Comparison of ENCODE assay signal across 8 mouse cellular contexts in the genomic region with DNA sequence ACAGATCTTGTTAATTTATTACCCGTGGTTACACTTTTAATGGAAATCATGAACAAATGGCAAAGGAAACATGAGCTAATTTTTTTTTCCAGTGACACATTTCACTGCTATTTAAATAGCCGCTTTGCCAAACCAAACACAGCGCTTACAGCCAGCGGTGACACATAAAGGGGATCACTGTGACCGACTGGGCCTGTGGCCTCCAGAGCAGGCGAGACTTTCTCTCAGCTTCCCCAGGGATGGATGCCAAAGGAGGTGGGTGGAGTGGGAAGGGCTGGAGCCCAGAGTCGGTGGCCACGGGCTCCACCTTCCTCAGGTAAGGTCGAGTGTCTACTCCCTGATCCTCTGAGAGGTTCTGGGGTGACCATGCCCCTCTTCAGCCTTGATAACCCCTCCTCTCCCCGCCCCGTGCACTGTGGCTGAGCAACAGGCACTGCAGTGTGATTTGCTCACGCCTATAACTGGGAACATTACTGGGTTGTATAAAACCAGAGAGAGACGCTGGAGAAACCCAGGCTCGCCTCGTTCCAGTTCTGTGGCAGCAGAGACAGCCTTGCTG.
A peak's percentile ranks its signal among the peaks of the same experiment; 100 is the strongest.
DNase-seq lines count a peak whose midpoint lies in the region; ATAC-seq lines count a peak whose summit lies in the region.

No protein-coding gene starts in this region.

- no peak for ATAC-seq in CD4-positive, CD25-positive, alpha-beta regulatory T cell, adult 4 months

- DNase-seq in cerebellum, adult 9-11 months, result peak; percentile 17
- DNase-seq in cerebellum, adult 11-12 months, result no peak
- DNase-seq in gastrocnemius, postnatal 14 days, result peak; percentile 43
- DNase-seq in kidney, adult 9 months, result peak; percentile 59
- DNase-seq in lung, postnatal 10 days, result peak; percentile 73
- no peak for DNase-seq in thymus, postnatal 0 days (ENCODE audit: low spot score)
- no peak for DNase-seq in frontal cortex, postnatal 25 days (ENCODE audit: low spot score in 2 of 2)

- intact Hi-C loops in gastrocnemius, postnatal 14 days (cut with DNase I; ENCODE audit: low total_unique reads), result no loop called here

Comparison
In these comparisons a context has a peak if more than half of its experiments do, and no peak if none do; other contexts are left out.
1. DNase-seq: peak in cerebellum, adult 9-11 months (single experiment), gastrocnemius, postnatal 14 days (single experiment), kidney, adult 9 months (single experiment) and lung, postnatal 10 days (single experiment); none in cerebellum, adult 11-12 months (single experiment), thymus, postnatal 0 days (single experiment) and frontal cortex, postnatal 25 days (0 of 2).